Mouse (Mus musculus) lung, postnatal 0 days (tissue): ENCODE measurements around the gene Rora. TPM values are rescaled to one million over a fixed set of nuclear protein-coding genes. Genes with fewer than 3 reads are reported as not detected.

Source experiments
- ATAC-seq: fragments of 200-750 bp; cut with Nextera tagmentation; 2 replicates; pipeline ENCODE4 v1.8.0; 2017; ENCODE audit warnings: moderate library complexity
- DNase-seq: peaks from one replicate; pipeline ENCODE4 v3.0.0-alpha.2; 2016; ENCODE audit warnings: low spot score
- H3K27ac ChIP-seq: fragments of 300-500 bp; sonication (generic); 2 replicates; pipeline ENCODE4 v1.5.1; 2014; ENCODE audit warnings: antibody characterized with exemption, mild to moderate bottlenecking, low read length, mixed read lengths
- H3K27me3 ChIP-seq: fragments of 300-500 bp; sonication (generic); replicated peaks from 2 replicates; pipeline ENCODE4 v1.6.1; 2014; ENCODE audit warnings: low read length, mixed read lengths; ENCODE audit not compliant: insufficient read depth
- H3K36me3 ChIP-seq: fragments of 300-500 bp; sonication (generic); 2 replicates; pipeline ENCODE4 v1.6.1; 2014; ENCODE audit warnings: low read length, mixed read lengths; ENCODE audit not compliant: insufficient read depth
- H3K4me1 ChIP-seq: fragments of 300-500 bp; sonication (generic); 2 replicates; pipeline ENCODE4 v1.6.1; 2014; ENCODE audit warnings: antibody characterized with exemption, low read depth, low read length, mixed read lengths; ENCODE audit not compliant: insufficient read depth
- H3K4me2 ChIP-seq: fragments of 300-500 bp; sonication (generic); replicated peaks from 2 replicates; pipeline ENCODE4 v1.6.1; 2014; ENCODE audit warnings: low read depth, mild to moderate bottlenecking, low read length, moderate library complexity, mixed read lengths
- H3K4me3 ChIP-seq: fragments of 300-500 bp; sonication (generic); 2 replicates; pipeline ENCODE4 v1.5.1; 2014; ENCODE audit warnings: low read depth, low read length
- H3K9ac ChIP-seq: fragments of 300-500 bp; sonication (generic); replicated peaks from 2 replicates; pipeline ENCODE4 v1.6.1; 2014; ENCODE audit warnings: low read depth, mild to moderate bottlenecking
- H3K9me3 ChIP-seq: fragments of 300-500 bp; sonication (generic); 2 replicates; pipeline ENCODE4 v1.6.1; 2016; ENCODE audit warnings: low read length, mixed read lengths
- CTCF ChIP-seq: IDR thresholded peaks from 2 replicates; pipeline ENCODE4 v1.5.1; 2016; ENCODE audit warnings: antibody characterized with exemption, mild to moderate bottlenecking
- EP300 ChIP-seq: IDR thresholded peaks from 2 replicates; pipeline ENCODE4 v1.6.1; 2016; ENCODE audit warnings: antibody characterized with exemption, mild to moderate bottlenecking, control low read depth
- WGBS: fragments of 180-500 bp; shearing (Covaris S2); extraction: QIAGEN DNeasy Blood & Tissue Kit; methylation state at CpG from one replicate; pipeline ENCODE4 v1.1.7; 2014; 5-methylcytosine and 5-hydroxymethylcytosine counted together
- polyA plus RNA-seq: library from polyadenylated mRNA; unstranded; fragments of >200 nt; fragmentation: Nextera tagmentation; extraction: Ambion mirVana; gene quantifications from 2 replicates; pipeline ENCODE4 v1.2.1, GENCODE M21; 2015

Gene Rora
- polyA plus RNA-seq, 1 experiment from 2014 or later = 18.8 TPM

DNA sequence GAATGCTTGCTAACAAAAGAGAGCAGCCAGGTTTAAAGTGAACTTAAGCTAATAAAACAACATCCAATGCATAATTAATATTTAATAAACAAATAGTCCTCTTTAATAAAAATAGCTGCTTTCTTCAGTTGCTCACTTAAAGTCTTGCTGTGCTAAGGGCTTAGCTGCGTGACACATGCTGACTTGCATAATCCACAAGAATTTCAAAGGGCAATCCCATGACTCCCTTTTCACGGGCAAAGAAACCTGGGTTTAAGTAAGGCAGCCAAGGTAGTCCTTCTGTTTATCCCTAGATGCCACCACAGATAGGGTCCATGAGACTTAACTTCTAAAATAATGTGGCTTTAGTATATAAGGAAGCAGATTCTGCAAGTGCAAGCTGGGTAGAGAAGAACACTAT lies 355.1 kb downstream of the Rora start:
- DNase-seq = no peak
- Histone ChIP-seq H3K36me3 (no peaks in the 10 kb centered on the region), H3K4me1 (no peaks in the 10 kb centered on the region), H3K4me3 (no peak overlapping the region), H3K4me2 (no peak overlapping the region), H3K27ac (no peak overlapping the region), H3K9ac (no peak overlapping the region), H3K9me3 (no peaks in the 10 kb centered on the region), H3K27me3 (no peaks in the 10 kb centered on the region)
- ATAC-seq = no peak
- 73% methylated on average over 2 of the region's 2 CpGs for WGBS
- TF ChIP-seq EP300 (no peak), CTCF (no peak)

DNA sequence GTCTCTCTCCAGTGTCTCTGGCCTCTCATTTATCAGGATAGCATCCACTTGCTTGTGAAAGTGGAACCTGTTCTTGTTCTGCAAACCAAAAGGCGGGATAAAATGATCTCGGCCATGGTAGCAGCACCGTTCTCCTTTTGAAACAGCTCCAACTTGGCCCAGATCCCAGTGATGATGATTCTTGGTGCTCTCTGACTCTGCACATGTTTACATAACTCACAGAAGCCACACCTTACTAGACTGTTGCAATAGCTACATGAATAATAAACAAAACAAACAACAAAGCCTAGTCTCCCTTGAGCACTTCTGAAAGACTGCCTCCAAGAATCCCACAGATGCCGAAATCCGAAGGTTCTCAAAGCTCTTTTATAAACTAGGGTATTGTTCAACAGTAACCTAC lies 357.3 kb downstream of the Rora start:
- no peaks in the 10 kb centered on the region for H3K4me1 ChIP-seq
- H3K36me3 ChIP-seq = no peaks in the 10 kb centered on the region
- whole genome bisulfite sequencing = 25% methylated on average over 5 of the region's 5 CpGs
- no peak overlapping the region for H3K27ac ChIP-seq
- ATAC-seq (peak; percentile 64), DNase-seq (peak; percentile 61)
- H3K27me3 ChIP-seq = no peaks in the 10 kb centered on the region
- no peaks in the 10 kb centered on the region for H3K9me3 ChIP-seq
- TF ChIP-seq EP300 = peak; percentile 22; the same call in 1 of the 2 replicates
- no peak for TF ChIP-seq CTCF
- H3K9ac ChIP-seq = no peak overlapping the region
- no peak overlapping the region for H3K4me3 ChIP-seq
- no peak overlapping the region for H3K4me2 ChIP-seq

DNA sequence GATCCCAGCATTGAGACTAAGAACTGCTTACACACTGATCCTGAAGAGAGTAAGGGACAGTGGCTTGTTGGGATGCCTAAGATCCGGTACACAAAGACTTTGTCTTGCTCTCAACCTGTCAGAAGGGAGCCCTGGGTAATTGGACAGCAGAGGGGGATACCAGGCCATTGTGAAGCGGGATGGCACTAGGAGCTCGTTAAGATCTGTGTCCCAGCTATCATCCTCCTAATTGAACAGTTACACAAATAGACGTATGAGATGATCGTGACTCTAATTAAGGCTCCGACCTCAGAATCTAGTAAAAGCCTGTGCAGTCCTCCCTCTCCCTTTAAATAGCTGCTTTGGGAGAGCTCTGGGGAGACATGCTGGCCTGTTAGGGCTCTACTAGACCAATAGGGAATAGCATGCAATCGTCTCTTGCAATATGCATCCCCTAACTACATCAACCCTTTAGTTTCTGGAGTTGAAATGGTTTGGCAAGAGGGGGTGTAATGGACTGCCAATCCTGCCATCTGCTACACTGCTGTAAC lies 359.7 kb downstream of the Rora start:
- 90% methylated on average over 7 of the region's 7 CpGs for WGBS
- Histone ChIP-seq H3K4me1 (no peaks in the 10 kb centered on the region), H3K9me3 (no peaks in the 10 kb centered on the region), H3K27me3 (no peaks in the 10 kb centered on the region), H3K9ac (no peak overlapping the region), H3K27ac (no peak overlapping the region), H3K4me2 (no peak overlapping the region), H3K36me3 (no peaks in the 10 kb centered on the region), H3K4me3 (no peak overlapping the region)
- ATAC-seq = no peak
- no peak for TF ChIP-seq EP300
- TF ChIP-seq CTCF = no peak
- DNase-seq = no peak

DNA sequence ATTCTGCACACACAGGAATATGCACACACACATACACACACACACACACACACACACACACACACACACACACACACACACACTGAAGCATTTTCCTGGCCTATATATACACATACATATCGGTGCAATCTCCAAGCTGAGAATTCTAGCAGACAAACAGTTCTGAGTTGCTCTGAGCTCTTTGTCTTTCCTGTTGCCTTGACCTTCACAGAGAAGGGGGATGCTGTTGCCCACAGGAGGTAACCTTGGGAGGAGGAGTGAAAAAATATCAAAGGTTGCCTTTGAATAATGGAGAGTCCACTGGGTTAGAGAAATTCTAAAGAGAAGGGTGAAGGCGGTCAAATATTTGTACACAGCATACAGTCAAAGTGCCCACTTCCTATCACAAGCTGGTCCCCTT lies 360.6 kb downstream of the Rora start:
- no peaks in the 10 kb centered on the region for H3K4me1 ChIP-seq
- WGBS = 78% methylated on average over 2 of the region's 2 CpGs

DNA sequence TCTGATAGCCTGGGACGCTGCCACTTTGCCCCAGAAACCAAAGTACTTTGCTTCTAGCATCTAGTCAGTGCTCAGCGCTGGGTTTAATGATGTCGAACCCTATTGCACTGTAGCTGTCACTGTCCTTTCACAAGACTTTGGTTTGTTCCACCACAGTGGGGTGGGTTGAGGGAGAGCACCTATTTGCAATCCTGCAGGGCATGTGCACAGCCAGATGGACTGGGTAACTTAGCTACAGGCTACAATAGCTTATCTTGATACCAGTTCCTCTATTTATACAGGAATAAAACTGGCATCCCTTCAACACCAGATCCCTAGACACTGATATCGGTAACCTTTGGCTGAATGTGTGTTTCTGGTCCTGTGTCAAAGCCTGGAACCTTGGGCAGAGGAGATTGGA lies 366.8 kb downstream of the Rora start:
- no peak for ATAC-seq

More for the DNA sequence above, 360.6 kb downstream of the Rora start:
- no peaks in the 10 kb centered on the region for H3K27me3 ChIP-seq
- no peak overlapping the region for H3K9ac ChIP-seq
- H3K4me3 ChIP-seq = no peak overlapping the region
- TF ChIP-seq EP300 (no peak), CTCF (no peak)
- H3K9me3 ChIP-seq = no peaks in the 10 kb centered on the region
- H3K4me2 ChIP-seq = no peak overlapping the region
- ATAC-seq (no peak), DNase-seq (no peak)
- no peaks in the 10 kb centered on the region for H3K36me3 ChIP-seq
- H3K27ac ChIP-seq = no peak overlapping the region

DNA sequence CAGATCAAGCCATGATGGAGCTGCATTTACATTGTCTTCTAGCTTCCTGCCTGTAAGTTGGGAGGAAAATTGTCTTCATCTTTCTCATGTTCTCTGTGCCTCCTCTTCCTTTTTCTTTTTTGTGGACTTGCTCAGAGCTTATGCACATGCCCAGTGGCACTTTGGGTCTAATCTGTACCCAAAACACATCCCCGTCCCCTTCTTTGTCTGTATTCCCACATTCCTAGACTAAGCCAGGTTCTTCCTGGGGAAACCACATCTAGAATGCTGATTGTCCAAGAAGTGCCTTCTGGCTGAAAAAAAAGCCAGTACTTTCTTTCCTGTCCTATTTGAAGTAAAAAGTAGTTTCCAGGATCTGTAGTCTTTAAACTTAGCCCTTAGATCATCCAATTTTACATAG lies 367.9 kb downstream of the Rora start:
- H3K27me3 ChIP-seq = no peaks in the 10 kb centered on the region
- DNase-seq (no peak), ATAC-seq (no peak)
- no peak overlapping the region for H3K27ac ChIP-seq
- H3K9me3 ChIP-seq = no peaks in the 10 kb centered on the region
- no peak overlapping the region for H3K4me2 ChIP-seq
- TF ChIP-seq EP300 = no peak
- no peak for TF ChIP-seq CTCF
- H3K9ac ChIP-seq = no peak overlapping the region
- 94% methylated on average over 1 of the region's 1 CpGs for WGBS
- no peaks in the 10 kb centered on the region for H3K4me1 ChIP-seq
- no peaks in the 10 kb centered on the region for H3K36me3 ChIP-seq
- no peak overlapping the region for H3K4me3 ChIP-seq

More for the DNA sequence above, 366.8 kb downstream of the Rora start:
- DNase-seq = no peak
- H3K27me3 ChIP-seq = no peaks in the 10 kb centered on the region
- TF ChIP-seq CTCF (no peak), EP300 (no peak)
- H3K9ac ChIP-seq = no peak overlapping the region
- WGBS = 88% methylated on average over 4 of the region's 4 CpGs
- no peak overlapping the region for H3K4me2 ChIP-seq
- no peaks in the 10 kb centered on the region for H3K36me3 ChIP-seq
- no peak overlapping the region for H3K27ac ChIP-seq
- no peaks in the 10 kb centered on the region for H3K9me3 ChIP-seq
- no peaks in the 10 kb centered on the region for H3K4me1 ChIP-seq
- H3K4me3 ChIP-seq = no peak overlapping the region

DNA sequence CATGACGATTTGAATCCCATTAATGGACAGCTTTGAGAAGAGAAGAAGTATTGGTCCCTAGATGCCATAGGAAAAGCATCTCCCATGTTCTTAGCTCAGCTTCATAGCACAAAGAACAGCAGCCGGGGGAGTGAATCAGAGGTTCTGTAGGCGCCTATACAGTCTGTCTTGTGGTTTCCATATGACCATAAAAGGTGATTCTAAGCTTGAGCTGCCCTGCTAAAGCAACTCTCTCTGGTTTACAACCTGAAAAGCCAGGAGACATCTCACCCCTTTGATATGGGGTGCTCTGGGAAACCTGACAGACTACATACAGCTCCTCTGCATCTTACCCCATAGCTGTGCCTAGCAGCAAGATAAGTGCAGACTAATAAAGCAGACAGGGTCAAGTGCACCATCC lies 369.7 kb downstream of the Rora start:
- no peak for TF ChIP-seq EP300
- no peak for TF ChIP-seq CTCF
- H3K9ac ChIP-seq = no peak overlapping the region
- WGBS = 89% methylated on average over 3 of the region's 3 CpGs
- no peaks in the 10 kb centered on the region for H3K4me1 ChIP-seq
- no peak for DNase-seq
- no peak overlapping the region for H3K27ac ChIP-seq
- no peak overlapping the region for H3K4me2 ChIP-seq
- no peak overlapping the region for H3K4me3 ChIP-seq
- no peak for ATAC-seq
- no peaks in the 10 kb centered on the region for H3K36me3 ChIP-seq
- no peaks in the 10 kb centered on the region for H3K27me3 ChIP-seq
- no peaks in the 10 kb centered on the region for H3K9me3 ChIP-seq
